Mouse (Mus musculus): ENCODE measurements around the gene Selenoi.
A peak's percentile ranks its signal among the peaks of the same experiment; 100 is the strongest.

Gene Selenoi

DNA sequence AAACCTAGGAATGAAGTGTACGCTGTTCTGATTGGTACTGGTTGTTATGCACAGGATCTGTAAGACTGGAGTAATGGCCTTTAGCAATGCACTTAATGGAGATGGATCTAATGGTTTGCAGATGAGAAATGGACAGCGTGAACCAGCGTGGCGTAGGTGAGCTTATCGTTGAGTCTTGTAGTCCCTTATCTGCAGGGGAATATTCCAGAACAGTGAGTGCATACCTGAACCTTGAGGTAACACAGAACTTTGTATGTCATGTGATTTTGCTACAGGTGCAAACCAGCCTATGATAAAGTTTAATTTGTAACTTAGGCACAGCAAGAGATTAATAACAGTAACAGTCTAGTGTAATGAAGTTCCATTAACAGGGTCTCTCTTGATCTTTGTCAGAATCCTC is 6.2 kb downstream of the Selenoi start:
- no peak for DNase-seq (ENCODE audit: low spot score)

DNA sequence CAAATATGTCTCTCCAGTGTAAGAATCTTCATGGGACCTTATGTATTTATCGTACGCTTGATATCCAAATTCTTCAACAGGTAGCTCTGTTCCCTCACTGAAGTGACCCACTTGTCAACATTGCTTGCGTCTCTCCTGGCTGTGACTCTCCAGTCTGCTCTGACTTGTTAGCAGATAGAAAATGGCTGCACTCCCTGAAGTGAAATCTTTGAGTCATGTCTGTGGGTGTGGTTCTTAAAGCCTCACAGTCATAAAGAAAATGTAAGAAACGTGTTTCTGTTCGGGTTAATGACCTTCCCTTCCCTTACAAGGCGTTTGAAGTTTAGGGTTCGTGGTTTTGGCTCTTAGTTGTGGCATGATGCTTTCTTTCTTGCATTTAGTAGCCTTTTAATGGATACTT is 8.2 kb downstream of the Selenoi start:
- DNase-seq (ENCODE audit: low spot score) = no peak

DNA sequence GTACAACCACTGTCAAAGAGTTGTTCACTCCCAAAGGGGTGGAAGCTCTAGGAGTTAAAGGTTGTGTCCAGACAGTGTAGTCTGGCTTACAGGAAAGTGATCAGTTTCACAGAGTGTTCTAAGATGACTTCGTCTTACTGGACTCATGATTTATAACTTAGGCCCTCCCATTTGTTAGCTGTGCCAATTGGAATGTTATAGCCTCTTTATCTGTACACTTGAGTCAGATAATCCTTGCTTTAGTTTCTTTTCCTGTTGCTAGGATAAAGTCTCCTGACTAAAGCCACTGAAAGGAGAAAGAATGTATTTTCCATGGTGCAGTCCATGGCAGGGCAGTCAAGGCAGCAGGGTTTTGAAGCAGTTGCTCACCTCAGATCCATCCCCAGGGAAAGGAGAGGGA is 10.0 kb downstream of the Selenoi start:
- no peak for DNase-seq (ENCODE audit: low spot score)

DNA sequence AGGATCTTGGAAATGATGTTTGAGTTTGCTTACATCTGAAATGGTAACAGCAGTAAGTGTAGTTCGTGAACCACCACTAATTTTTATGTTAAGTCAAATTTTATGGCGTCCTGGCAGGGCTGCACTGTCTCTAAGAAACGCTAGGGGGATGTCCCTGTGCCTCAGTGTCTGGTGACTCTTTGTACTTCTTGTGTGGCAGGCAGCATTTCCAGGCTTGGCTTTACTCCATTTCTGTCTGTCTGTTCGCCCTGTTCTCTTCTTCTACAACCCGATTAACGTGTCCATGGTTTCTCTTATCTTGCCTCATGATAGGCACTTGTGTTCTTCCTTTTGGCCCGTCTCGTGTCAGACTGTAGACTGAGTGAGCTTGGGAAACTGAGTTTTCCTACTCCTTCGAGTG is 11.4 kb downstream of the Selenoi start:
- DNase-seq (ENCODE audit: low spot score) = no peak

DNA sequence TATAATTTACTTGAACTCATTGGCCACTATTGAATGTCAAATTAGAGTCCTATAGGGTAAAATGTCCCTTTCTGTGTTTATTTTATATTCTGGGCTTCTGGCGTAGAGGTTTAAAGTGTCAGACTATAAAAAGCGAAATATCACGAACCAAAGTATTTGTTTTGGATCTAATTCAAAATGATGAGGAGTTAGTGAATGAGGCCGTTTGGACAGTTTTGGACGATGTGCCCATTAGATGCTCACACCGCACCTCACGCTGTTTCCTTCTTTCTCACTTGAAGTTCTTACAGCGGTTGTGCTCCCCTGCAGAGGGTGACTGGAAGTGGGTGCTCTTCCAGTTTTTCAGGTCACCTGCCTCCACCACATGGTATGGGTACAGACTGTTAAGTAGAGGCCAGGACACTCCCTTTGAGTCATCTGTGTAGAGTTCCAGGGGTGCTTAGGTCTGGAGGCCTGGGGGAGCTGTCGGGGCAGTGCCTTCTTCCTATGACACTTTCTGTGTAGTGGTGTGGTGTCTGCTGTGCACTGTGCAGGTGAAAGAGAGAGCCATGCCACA is 13.6 kb downstream of the Selenoi start:
- no peak for DNase-seq (ENCODE audit: low spot score)

DNA sequence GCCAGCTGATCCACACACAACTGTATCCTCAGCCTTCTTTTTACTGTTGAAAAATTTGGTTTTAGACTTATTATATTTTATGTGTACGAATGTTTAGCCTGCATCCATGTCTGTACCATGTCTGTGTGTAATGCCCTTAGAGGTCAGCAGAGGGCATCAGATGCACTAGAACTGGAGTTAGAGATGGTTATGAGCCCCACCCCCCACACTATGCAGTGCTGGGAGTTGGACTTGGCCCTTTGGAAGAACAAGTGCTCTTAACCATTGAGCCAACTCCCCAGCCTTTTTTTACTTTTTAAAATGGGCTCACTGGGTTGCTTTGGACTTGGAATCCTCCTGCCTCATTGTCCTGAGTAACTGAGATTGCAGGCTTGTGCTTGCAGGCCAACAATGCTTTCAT is 15.3 kb downstream of the Selenoi start:
- no peak for DNase-seq (ENCODE audit: low spot score)

DNA sequence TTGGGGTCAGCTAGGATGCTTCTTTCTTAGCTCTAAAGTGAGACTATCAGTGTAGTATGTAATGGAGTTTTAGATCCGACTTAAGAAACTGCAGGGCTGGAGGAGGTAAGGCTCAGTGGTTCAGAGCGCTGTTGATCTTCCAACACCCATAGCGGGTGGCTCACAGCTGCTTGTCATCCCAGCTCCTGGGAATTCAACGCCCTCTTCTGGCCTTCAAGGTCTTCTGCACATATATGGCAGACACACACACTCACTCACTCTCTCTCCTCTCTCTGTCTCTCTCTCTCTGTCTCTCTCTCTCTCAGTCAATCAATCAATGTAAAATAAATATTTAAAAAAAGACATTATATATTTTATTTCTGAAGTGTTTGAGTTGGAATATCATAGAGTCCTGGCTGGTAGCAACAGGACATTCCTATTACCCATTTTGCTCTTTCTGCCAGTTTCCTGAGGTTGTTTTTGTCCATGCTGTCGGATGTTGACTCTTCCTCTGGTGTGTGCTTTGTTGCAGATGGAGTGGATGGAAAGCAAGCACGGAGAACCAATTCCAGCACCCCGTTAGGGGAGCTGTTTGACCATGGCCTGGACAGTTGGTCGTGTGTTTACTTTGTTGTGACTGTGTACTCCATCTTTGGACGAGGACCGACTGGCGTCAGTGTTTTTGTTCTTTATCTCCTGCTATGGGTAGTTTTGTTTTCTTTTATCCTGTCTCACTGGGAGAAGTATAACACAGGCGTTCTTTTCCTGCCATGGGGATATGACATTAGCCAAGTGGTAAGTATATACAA is 23.4 kb downstream of the Selenoi start:
- DNase-seq (ENCODE audit: low spot score) = no peak

DNA sequence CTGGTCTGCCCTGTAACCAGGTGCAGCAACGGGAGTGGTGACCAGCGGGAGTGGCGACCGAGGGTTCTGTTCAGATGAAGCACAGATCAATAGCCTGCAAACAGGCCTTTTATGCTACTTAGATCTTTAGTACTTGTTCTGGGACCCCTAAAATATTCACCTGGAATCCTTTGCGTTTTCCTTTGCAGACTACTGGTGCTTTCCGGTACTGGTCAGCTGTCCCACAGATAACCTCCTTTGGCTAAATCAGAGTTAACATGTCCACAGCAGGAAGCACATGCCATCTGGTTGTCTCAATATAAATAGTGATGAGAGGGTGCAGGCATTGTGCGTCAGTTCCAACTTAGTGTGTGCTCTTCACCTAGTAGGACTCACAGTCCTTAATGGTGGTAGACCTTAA is 26.4 kb downstream of the Selenoi start:
- DNase-seq (ENCODE audit: low spot score) = no peak

DNA sequence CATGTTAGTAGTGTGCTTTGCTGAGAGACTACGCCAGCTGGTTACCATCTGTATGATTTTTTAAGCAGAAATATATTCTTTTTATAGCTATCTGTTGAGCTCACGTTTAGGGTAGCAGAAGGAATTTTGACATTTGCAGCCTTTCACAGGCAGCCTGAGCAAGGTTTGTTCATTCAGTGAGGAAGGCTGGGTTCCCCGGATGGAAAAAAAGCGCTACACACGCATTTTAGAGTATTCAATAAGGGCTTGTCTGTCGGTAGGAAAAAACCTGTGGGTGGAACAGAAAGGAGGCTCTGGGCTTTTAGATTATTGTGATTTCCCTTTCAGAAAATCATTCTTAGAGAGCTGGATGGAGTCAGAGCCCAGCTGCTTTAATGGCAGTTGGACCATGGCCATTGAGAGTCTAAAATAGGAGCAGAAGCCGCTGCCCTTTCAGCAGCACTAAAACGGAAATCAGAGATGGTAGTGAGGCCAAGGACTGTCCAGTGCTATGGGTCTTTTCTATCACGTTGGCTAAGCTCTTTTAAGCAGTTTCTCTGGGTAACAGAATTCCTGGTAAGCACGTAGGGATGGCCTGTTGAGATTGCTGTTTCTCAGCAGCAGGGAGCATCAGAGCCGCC is 38.3 kb downstream of the Selenoi start:
- no peak for DNase-seq (ENCODE audit: low spot score)

DNA sequence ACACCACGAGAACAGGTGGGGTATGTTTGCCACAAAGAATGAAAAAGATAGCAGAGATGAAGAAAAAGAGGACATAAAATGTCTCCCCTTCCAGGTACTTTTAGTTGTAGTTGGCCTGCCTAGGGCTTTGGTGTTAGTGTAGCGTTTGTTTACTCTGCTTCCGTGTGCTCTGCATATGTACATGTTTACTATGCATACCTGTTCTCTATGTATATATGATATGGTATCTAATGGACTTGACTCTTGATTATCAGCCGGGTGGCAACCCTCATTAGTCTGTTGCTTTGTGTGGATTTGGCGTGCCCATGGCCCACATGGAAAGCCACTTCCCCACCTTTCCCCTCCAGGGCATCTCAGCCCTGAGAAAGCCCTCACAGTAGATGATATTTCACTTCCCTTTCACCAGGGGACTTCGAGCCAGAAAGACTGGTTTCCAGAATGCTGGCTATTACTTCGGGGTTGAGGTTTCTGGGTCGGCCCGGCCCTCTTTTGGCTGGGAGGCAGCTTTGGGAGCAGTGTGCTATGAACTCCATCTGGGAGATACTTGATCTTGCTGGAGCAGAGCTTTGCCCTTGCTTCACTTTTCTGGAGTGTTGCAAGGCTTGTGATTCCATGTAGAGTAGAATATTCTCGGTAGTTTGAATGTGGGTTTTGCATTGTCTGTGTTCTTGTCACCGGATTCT is 39.4 kb downstream of the Selenoi start:
- DNase-seq (ENCODE audit: low spot score) = peak; percentile 31

DNA sequence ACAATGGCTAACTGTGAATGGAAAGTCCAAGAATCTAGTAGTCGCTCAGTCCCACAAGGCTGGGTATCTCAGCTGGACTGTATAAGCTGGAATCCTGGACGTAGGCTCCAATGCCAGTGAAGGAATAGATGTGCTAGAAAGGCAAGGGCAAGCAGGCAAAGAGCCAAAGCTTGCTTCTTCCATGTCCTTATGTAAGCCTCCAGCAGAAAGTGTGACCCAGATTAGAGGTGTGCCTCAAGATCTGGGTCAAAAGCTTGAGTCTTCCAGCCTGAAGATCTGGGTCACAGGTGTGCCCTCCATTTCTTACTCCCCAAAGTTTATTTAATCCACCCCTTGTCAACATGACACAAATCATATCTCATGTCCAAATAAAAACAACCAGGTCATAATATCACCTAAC is 44.0 kb downstream of the Selenoi start:
- no peak for DNase-seq (ENCODE audit: low spot score)

DNA sequence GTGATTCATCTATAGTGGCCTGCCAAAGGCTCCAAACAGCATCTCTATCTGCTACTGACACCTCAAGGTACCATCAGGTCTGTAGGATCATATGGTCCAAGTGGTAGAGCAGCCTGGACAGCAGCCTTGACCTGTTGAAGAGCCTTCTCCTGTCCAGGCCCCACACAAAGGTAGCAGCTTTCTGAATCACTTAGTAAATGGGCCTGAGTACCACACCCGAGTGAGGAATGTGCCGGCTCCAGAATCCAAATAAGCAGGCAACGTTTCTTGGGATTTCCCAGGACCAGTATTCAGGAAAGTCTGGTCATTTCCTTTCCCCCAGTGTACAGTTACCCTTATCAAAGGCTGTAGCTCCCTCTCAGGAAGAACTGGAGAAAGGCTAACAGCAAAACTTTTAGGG is 46.6 kb downstream of the Selenoi start:
- DNase-seq (ENCODE audit: low spot score) = no peak

DNA sequence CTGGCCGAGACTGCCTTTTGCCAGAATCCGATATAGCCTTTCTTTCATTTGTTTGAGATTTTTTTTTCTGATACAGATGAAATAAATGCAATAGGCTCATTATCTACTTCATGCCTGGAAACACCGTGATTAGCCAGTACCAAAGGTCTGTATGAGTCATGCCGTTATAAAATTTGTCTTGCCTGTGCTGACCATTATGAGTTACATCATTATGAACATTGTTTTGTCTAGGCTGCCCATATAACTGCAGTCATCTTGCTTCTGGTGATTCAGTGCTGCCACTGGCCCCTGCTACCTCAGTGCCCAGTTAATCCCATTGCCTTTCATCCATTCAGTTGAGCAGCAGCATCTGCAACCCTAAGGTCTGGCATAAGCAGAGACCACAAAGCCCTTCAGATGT is 47.1 kb downstream of the Selenoi start:
- no peak for DNase-seq (ENCODE audit: low spot score)

DNA sequence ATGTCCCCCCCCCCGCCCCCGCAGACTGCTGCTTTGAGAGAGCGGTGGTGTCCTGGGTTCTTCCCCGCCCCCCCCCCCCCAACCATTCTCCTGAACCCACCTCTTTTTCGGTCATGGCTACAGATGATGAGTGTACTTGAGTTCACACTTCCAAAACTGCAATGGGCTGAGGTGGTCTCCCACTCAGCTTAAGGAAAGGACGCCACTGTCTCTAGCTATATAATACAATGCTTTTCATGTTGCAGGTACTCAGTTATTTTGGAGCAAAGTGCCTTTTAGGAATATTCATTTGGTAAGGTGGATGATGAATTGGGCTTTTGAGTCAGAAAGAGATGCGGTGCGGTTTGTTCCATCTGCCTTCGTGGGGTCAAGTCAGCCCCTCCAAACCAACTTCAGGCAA is 48.5 kb downstream of the Selenoi start:
- no peak for DNase-seq (ENCODE audit: low spot score)

DNA sequence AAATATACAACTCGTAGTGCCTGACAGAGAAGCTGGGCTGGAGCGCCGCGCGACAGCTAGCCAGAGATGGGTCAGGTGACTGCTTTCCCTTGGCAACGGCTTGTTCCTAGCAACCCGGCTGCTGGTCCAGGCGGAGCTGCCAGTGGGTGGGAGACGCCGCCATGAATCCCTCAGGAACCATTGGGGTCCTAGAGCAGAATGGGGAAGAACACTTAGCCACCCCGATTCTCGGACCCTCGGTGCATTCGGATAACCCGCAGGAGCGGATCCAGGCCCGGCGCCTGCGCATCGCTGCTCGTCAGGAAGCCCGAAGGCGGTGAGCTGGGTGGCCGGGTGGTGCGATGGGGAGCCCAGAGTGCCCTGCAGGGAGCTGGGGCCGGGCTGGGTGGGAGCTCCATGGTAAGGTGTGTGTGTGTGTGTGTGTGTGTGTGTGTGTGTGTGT is 48.9 kb downstream of the Selenoi start, which contains the start of gene Drc1:
Drc1 (plus strand) TSS at position 98 of the 442 bp plus-strand sequence.
- DNase-seq (ENCODE audit: low spot score) = no peak

DNA sequence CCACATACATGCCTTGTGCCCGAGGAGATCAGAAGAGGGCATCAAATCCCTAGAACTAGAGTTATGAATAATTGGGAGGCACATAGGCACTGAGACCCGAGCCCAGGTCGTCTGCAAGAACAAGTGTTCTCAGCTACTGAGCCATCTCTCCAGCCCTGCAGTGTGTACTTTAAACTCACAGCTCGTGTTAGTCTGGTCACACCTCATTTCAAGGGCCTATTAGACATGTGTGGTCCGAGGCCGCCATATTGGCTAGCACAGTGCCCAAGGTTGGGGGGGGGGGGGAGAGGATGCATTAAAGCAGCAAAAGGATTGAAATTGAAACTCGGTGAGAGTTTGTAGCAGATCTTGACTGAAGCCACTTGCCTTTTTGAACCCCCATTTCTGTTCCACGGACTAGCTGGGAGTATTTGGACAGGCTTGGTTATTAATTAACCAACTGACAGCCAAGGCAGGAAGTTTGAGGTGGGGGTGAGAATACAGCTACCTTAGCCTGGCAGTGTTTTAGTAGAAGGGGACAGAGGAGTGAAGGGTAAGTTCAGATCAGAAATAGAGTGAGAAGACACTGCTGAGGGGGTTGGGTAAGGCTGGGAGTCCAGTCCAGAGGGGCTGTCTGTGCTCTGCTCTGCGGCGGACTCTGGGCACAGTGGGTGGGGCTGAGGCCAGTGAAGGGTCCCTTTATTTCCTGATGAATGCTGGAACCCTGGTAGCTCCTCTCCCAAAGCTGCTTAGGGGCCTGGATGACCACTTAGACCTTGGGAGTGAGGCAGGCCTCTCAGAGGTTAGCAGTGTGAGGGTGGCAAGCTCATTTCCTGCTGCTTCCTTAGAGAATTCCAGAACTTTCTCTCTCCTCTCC is 53.8 kb downstream of the Selenoi start:
- DNase-seq (ENCODE audit: low spot score) = no peak

DNA sequence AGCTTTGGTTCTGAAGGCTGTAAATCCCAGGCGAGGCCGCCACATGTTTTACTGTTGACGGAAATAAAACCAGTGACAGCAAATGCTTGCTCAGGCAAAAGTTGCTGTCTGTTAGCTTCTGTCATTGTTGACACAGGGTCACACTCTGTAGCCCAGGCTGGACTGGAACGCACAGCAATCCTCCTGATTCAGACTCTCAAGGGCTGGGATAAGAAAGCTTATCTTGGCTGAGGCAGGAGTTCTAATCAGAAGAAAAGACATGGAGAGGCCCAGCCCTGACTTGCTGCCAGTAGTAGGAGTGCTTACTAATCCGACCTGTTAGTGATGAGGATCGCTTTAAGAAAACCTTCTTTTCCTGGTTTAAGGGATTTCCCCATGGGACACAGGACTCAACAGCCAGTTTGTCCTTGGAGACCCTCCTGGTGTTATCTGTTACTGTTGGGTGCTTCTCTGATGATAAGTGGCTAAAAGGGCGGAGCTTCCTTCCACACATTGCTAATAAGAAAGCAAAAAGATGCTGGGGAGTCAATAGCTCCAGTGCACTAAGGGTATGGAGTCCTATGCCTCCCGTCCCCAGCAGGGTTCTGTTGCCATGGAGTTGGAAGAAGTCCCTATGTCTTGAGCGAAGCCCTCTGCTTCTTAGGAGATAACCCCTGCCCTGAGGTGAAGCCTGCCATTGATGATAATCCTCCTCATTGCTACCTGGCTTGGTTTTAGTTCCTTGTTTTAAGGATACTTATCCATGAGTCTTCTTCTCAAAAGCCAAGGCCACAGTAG is 54.9 kb downstream of the Selenoi start:
- DNase-seq (ENCODE audit: low spot score) = no peak
